Mouse (Mus musculus) olfactory bulb, adult 2 months (tissue): ENCODE data around the gene Rabep2. TPM values are rescaled to one million over a fixed set of nuclear protein-coding genes. Genes with fewer than 3 reads are reported as not detected.

Experiments used
- H3K27ac ChIP-seq: fragments of 200-500 bp; 2 replicates; pipeline ENCODE4 v1.5.1; 2012; ENCODE audit warnings: low read depth, low read length; ENCODE audit not compliant: insufficient read depth
- H3K4me1 ChIP-seq: fragments of 200-500 bp; 2 replicates; pipeline ENCODE4 v1.6.1; 2012; ENCODE audit warnings: low read length; ENCODE audit not compliant: control insufficient read depth, insufficient read depth
- H3K4me3 ChIP-seq: fragments of 200-500 bp; 2 replicates; pipeline ENCODE4 v1.5.1; 2012; ENCODE audit warnings: mild to moderate bottlenecking, low read depth, low read length, moderate library complexity; ENCODE audit not compliant: insufficient read depth
- CTCF ChIP-seq: fragments of 200-500 bp; IDR thresholded peaks from 2 replicates; pipeline ENCODE4 v1.5.1; 2012; ENCODE audit warnings: low read depth, mild to moderate bottlenecking, low read length, moderate library complexity; ENCODE audit not compliant: insufficient read depth
- POLR2A ChIP-seq: fragments of 200-500 bp; IDR thresholded peaks from 2 replicates; pipeline ENCODE4 v1.6.1; 2012; ENCODE audit warnings: mild to moderate bottlenecking, low read depth, low read length, moderate library complexity; ENCODE audit not compliant: insufficient read depth
- WGBS: fragments of 180-500 bp; shearing (Covaris S2); methylation state at CpG from one replicate; pipeline ENCODE4 v1.1.7; 2018; 5-methylcytosine and 5-hydroxymethylcytosine counted together
- polyA plus RNA-seq: library from polyadenylated mRNA; stranded (reverse); fragments of >200 nt; gene quantifications from 2 replicates; pipeline ENCODE4 v1.2.4, GENCODE M21; 2012; ENCODE audit warnings: low replicate concordance; ENCODE audit not compliant: missing spikeins, insufficient read depth, insufficient read length

Rabep2 gene
- polyA plus RNA-seq, 1 experiment: not detected

DNA sequence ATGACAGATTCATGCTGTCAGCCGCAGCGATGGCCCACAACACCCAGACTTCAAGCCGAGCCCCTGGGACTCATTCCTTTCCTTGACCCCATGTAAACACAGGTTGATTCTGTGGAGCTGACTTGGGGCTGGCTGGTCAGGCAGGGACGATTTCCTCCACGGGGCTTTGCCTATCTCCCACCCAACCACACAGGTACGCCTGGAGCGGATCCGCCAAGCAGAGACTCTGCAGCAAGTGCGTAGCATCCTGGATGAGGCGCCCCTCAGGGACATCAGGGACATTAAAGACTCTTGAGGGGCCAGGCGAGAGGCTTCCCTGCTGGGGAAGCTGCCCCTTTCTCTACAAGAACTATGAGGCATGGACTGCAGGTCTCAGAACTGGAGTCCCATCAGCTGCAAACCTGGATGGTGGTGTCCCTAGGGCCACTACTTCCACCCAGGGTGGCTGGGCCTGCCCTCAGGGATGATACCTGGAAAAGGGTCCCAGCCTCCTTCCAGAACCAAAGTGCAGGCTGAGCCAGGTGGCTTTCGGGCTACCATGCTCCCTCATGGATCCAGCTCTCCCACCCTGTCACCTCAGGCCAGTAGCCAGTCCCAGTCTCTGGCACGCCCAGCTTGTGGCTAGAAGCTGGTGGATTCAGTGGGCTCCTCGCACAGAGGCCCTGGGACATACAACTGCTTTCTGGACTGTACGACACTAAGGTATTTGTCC, 16.7 kb downstream of the Rabep2 start:
- no peak overlapping the region for H3K4me3 ChIP-seq
- no peak overlapping the region for H3K27ac ChIP-seq
- no peak for TF ChIP-seq POLR2A
- no peak for TF ChIP-seq CTCF
- 95% methylated on average over 15 of the region's 15 CpGs for WGBS
- no peaks in the 10 kb centered on the region for H3K4me1 ChIP-seq

DNA sequence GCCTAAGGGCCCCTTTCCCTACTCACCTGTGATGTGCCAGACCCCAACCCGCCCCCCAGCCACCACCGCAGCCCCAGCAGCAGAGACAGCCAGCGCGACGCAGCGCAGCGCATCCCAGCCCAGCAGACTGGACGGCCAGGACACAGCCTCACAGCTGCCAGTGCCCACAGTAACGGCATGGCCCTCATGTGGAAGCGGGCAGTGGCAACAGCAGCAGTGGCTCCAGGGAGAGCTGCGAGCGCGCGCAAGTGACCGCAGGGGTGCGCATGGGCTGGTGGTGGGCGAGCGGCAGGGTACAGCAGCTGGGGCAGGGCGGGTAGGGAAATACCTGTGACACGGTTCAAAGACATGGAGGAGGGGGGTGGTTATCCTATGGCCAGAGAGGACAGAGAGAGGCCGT, 17.7 kb downstream of the Rabep2 start:
- no peak overlapping the region for H3K4me3 ChIP-seq
- TF ChIP-seq CTCF (no peak), POLR2A (no peak)
- H3K4me1 ChIP-seq: no peaks in the 10 kb centered on the region
- WGBS: 93% methylated on average over 21 of the region's 21 CpGs
- H3K27ac ChIP-seq: no peak overlapping the region

DNA sequence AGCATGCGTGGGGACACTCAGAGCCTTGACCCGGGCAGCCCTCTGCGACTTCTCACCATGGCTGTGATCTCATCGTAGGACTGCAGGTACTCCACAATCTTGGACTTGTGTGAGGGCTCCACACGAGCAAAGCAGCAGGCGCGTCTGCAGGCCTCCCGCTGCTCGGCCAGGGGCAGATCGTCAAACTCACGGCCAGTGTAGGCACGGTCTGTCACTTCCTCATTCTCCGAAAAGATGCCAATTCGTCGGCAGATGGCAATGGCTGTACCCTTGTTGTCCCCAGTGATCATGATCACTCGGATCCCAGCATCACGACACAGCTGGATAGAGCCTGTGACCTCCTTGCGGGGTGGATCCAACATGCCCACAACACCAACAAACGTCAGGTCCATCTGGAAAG, 19.9 kb downstream of the Rabep2 start:
- 92% methylated on average over 19 of the region's 19 CpGs for WGBS
- Histone ChIP-seq H3K4me3 (no peak overlapping the region), H3K4me1 (no peaks in the 10 kb centered on the region), H3K27ac (no peak overlapping the region)
- TF ChIP-seq CTCF (no peak), POLR2A (no peak)

DNA sequence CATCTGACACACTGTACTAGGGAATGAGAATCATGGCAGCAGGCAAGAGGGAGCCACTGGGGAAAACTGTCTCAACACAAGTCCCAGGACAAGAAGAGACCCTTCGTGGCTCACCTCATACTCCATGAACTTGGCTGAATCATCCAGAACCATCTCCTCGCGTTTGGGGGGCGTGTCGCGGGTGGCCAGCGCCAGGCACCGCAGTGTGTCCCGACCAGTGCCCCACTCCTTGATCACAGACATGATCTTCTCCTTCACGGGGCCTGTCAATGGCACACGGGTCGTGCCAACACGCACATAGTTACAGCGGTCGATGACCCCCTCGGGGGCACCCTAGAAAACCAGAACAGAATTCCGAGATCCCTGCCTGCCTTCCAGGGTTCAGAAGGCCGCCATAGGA, 21.4 kb downstream of the Rabep2 start:
- H3K4me1 ChIP-seq: no peaks in the 10 kb centered on the region
- H3K27ac ChIP-seq: no peak overlapping the region
- WGBS: 92% methylated on average over 18 of the region's 18 CpGs
- TF ChIP-seq CTCF (no peak), POLR2A (no peak)
- H3K4me3 ChIP-seq: no peak overlapping the region

DNA sequence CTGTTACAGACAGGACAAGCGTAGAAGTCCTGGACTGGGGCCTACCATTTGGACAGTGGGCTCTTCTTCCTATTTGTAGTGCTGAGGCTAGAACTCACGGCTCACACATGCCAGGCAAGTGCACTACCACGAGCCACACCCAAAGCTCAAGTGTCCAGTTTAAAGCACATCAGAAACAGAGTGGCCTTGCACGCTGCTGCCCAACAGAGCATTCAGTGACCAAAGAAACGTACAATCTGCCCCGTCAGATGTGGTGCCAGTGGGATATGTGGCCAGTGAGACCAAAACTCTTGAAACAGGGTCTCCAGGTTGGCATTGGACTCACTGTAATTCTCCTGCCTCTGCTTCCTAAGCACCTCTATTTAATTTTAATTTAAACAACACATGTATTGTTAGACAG, 22.1 kb downstream of the Rabep2 start:
- Histone ChIP-seq H3K4me1 (no peaks in the 10 kb centered on the region), H3K4me3 (no peak overlapping the region), H3K27ac (no peak overlapping the region)
- TF ChIP-seq CTCF (no peak), POLR2A (no peak)
- WGBS: 87% methylated on average over 6 of the region's 6 CpGs

DNA sequence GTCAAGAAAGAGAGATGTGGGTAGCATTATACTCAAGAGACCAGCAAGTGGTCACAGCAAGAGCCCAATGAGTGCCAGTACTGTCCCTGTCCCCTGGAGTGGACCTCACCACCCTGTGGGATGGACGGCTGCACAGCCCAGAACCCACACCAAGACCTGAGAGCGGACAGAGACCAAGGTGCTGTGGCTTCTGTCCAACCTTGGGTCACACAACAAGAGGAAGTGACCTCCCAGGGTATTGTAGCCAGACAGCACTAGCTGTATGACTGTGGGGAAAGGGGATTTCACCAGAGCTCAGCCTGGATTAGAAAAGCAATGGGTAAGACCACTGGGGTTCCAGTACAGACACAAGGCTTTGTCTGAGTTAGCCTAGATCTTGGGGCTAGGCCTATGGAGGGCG, 23.7 kb downstream of the Rabep2 start:
- 91% methylated on average over 3 of the region's 3 CpGs for WGBS
- Histone ChIP-seq H3K4me3 (no peak overlapping the region), H3K4me1 (no peaks in the 10 kb centered on the region), H3K27ac (no peak overlapping the region)
- TF ChIP-seq CTCF: no peak
- no peak for TF ChIP-seq POLR2A

DNA sequence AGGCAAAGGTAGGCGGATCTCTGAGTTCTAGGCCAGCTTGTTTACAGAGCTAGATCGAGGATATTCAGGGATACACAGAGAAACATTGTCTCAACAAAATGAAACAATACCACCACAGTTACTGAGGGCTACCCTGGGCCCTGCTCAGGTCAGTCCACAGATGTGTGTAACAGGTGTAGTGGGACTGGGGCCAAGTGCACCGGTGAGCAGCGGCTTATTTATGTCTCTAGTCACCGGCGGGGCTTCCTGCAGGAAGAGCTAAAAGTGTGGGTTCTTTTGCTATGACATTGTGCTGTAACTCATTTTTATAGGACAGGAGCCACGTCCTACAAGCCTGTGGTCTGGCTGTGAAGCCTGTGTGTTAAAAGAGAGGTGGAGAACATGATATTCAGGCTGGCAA, 25.3 kb downstream of the Rabep2 start:
- 75% methylated on average over 7 of the region's 7 CpGs for WGBS
- H3K4me1 ChIP-seq: no peaks in the 10 kb centered on the region
- TF ChIP-seq POLR2A (no peak), CTCF (no peak)
- H3K4me3 ChIP-seq: no peak overlapping the region
- H3K27ac ChIP-seq: no peak overlapping the region

DNA sequence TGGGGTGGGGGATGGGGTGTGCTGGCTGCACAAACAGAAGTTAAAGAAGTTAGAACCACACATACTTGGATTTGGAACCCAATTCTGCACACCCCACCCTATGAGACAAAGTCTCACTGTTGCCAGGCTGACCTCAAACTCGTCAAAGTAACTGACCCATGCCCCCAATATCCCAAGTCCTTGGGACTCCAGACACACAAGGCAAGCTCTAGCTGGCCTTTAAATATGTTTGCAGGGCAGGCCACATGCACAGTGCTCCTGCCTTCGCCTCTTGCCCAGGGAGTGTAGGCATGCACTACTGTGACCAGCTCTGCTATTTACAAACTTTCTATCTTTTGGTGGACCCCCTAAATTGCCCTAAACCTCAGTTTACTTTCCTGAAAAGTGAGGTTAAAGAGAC, 26.7 kb downstream of the Rabep2 start:
- WGBS: 83% methylated on average over 2 of the region's 2 CpGs
- Histone ChIP-seq H3K4me1 (no peaks in the 10 kb centered on the region), H3K4me3 (no peak overlapping the region), H3K27ac (no peak overlapping the region)
- no peak for TF ChIP-seq POLR2A
- TF ChIP-seq CTCF: no peak

DNA sequence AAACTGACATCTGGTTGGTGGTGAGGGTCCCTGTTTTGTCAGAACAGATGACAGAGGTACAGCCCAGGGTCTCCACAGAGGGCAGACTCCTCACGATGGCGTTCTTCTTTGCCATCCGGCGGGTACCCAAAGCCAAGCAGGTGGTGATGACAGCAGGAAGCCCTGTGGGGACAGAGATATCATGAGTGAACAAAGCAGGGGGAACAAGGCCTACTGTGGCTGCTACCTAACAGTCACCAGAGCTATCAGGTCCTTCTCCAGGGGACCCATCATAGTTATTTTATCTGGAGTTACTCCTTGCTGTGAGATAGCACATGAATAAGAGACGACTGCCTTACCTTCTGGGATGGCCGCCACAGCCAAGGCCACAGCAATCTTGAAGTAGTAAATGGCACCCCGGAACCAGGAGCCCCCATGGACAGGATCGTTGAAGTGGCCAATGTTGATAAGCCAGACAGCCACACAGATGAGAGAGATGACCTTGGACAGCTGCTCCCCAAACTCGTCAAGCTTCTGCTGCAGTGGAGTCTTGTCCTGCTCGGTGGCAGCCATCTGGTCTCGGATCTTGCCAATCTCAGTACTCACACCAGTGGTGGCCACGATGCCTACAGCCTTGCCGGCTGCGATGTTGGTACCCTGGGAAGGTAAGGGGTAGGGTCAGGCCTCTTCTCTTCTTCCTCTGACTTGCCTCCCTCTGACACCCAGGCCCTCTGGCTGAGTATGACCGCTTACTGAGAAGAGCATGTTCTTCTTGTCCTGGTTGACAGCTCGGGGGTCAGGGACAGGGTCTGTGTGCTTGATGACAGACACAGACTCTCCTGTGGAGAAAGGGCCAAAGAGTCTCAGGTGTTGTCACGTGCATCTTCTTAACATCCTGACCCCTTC, 28.1 kb downstream of the Rabep2 start:
- Histone ChIP-seq H3K27ac (no peak overlapping the region), H3K4me1 (no peaks in the 10 kb centered on the region), H3K4me3 (no peak overlapping the region)
- 91% methylated on average over 17 of the region's 17 CpGs for WGBS
- TF ChIP-seq CTCF (no peak), POLR2A (no peak)
